Mouse (Mus musculus) activated CD4-positive, CD25-positive, alpha-beta regulatory T cell, adult 9 weeks (primary cell): ENCODE measurements around the gene Grifin. TPM values are rescaled to one million over a fixed set of nuclear protein-coding genes. Genes with fewer than 3 reads are reported as not detected.

ENCODE experiments used
- polyA plus RNA-seq: library from polyadenylated mRNA; unstranded; fragments of 100-300 nt; shearing (Covaris generic); gene quantifications from one replicate; pipeline ENCODE4 v1.2.1, GENCODE M21; 2017

Gene Grifin
- 2.5 TPM for polyA plus RNA-seq

DNA sequence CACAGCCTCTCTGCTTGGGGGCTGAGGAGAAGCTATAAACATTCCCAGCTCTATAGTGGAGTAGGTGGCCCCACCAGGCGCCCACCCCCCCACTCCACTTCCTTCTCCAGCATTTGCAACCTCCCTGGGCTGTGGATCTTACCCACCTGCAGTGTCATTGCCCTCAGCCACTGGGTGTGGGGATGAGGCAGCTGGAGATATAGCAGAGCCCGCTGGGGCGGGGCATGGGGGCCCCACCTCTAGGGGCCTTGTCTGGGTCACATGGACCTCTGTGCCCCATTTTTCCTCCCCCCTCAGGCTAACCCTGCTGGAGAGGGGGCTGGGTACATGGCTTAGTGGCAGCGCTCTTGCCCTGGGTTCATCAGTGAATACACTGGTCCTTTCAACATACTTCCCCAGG is at the start of gene Grifin:
Gene Grifin (minus strand): TSS at position 176 of the 400 bp plus-strand sequence.

DNA sequence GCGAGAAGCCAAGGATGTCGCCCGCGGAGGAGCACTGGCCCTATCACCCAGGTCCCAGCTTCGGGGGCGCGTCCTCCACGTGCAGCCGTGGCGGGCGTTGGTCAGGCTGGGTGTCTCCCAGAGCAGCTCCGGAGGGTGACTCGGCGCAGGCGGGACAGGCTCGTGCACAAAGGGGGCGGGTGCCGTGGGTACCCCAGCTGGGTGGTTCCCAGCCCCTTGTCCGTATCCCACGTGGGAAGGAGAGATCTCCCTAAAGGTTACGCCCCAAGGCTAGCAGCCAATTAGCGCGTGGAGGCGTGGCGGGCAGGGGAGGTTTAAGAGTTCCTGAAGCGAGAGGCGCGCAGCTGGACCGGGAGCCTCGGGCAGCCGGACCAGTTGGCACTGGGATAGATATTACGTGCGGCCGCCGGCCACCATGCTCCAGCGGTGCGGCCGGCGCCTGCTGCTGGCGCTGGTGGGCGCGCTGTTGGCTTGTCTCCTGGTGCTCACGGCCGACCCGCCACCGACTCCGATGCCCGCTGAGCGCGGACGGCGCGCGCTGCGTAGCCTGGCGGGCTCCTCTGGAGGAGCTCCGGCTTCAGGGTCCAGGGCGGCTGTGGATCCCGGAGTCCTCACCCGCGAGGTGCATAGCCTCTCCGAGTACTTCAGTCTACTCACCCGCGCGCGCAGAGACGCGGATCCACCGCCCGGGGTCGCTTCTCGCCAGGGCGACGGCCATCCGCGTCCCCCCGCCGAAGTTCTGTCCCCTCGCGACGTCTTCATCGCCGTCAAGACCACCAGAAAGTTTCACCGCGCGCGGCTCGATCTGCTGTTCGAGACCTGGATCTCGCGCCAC is 42.3 kb upstream of the Grifin start, which contains the start of gene Lfng:
Gene Lfng (plus strand): TSS at position 320 of the 835 bp plus-strand sequence.

Other genes starting within 250 kb of the Grifin start
- 31.6 TPM for gene Mad1l1, start 243.5 kb downstream of the Grifin start, polyA plus RNA-seq
- gene Nudt1, start 243.4 kb downstream of the Grifin start, polyA plus RNA-seq = 25.4 TPM
- gene Mrm2, start 233.2 kb downstream of the Grifin start, polyA plus RNA-seq = 17.2 TPM
- 1.9 TPM for gene Snx8, start 175.8 kb downstream of the Grifin start, polyA plus RNA-seq
- gene Eif3b, start 145.7 kb downstream of the Grifin start, polyA plus RNA-seq = 47.0 TPM
- not detected for gene Gm4869, start 119.4 kb downstream of the Grifin start, polyA plus RNA-seq
- 37.5 TPM for gene Chst12, start 59.5 kb downstream of the Grifin start, polyA plus RNA-seq
- 94.1 TPM for gene Lfng, start 42.2 kb upstream of the Grifin start, polyA plus RNA-seq
- gene Ttyh3, start 84.0 kb upstream of the Grifin start, polyA plus RNA-seq = 4.4 TPM
- gene Iqce, start 137.3 kb upstream of the Grifin start, polyA plus RNA-seq = 48.3 TPM
- 36.9 TPM for gene Brat1, start 139.9 kb upstream of the Grifin start, polyA plus RNA-seq
- 0.61 TPM for gene Amz1, start 159.1 kb upstream of the Grifin start, polyA plus RNA-seq